Mouse (Mus musculus) 3134 (cell line): ENCODE data around the gene Rbm47.

Source experiments
- DNase-seq: peaks from one replicate; pipeline ENCODE4 v3.0.0-alpha.2; 2011; ENCODE audit warnings: low spot score; ENCODE audit not compliant: insufficient read length; ENCODE audit errors: extremely low read depth

Rbm47 gene

DNA sequence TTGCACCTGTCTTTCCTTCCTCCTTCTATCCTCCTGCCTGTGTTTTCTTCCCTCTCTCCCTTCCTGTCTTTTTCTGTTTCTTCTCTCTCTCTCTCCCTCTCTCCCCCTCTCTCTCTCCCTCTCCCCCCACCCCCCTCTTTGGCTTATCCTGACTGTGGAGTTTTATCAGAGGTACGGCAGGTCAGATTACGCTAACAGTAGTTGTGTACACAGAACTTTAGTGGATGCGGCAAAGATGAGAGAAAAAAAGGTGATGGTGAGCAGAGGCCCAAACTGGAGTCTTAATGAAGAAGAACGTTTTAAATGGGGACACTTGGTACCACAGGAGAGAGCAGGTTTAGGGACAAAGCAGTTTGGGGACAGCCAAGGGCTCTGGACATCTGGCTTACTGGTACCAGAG lies 83.3 kb downstream of the Rbm47 start:
- DNase-seq = no peak

- no peak for DNase-seq
These were observed 84.0 kb downstream of the Rbm47 start for GRCm38 (mm10) chr5:66088902-66089295.

- DNase-seq = peak; percentile 60
These were observed 84.5 kb downstream of the Rbm47 start for GRCm38 (mm10) chr5:66088247-66088901.

- DNase-seq = no peak
These were observed 86.0 kb downstream of the Rbm47 start for GRCm38 (mm10) chr5:66086952-66087351.

DNA sequence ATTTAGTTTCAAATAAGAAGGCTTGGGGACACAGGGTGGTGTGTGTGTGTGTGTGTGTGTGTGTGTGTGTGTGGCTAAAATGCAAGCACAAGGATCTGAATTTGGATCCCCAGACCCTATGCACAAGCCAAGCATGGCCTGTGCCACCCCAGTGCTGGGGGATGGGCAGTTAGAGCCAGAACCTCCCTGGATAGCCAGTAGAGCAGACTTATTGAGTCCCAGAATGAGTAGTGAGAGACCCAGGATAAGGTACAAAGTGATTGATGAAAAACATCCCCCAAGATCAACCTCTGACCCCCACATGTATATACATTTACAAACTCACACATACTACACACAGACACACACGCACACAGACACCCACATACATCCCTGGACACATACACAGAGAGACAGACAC lies 86.6 kb downstream of the Rbm47 start:
- DNase-seq = no peak

GRCm38 (mm10) chr5:66085478-66085877 lies 87.4 kb downstream of the Rbm47 start:
- DNase-seq = no peak

DNA sequence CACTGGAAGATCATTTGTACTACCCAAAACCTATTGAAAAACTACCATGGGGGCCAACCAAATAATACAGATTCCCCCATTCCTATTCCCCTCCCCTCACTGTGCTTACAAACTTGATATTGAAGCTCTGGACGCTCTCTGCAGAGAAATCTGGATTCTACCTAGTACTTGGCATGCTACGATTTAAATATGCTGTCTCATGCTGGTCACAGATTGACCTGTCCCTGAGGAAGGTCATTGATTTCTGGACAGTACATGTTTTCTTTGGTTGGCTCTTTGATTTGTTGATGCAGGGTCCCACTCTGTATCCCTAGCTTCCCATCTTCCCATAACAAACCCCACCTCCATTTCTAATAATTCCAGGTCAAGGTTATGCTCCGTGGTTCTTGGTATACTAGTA lies 88.4 kb downstream of the Rbm47 start:
- DNase-seq = no peak

- DNase-seq = peak; percentile 50
These were observed 89.6 kb downstream of the Rbm47 start for GRCm38 (mm10) chr5:66083350-66083749.

- no peak for DNase-seq
These were observed 90.7 kb downstream of the Rbm47 start for GRCm38 (mm10) chr5:66082229-66082572.

- no peak for DNase-seq
These were observed 91.3 kb downstream of the Rbm47 start for GRCm38 (mm10) chr5:66081443-66082228.

DNA sequence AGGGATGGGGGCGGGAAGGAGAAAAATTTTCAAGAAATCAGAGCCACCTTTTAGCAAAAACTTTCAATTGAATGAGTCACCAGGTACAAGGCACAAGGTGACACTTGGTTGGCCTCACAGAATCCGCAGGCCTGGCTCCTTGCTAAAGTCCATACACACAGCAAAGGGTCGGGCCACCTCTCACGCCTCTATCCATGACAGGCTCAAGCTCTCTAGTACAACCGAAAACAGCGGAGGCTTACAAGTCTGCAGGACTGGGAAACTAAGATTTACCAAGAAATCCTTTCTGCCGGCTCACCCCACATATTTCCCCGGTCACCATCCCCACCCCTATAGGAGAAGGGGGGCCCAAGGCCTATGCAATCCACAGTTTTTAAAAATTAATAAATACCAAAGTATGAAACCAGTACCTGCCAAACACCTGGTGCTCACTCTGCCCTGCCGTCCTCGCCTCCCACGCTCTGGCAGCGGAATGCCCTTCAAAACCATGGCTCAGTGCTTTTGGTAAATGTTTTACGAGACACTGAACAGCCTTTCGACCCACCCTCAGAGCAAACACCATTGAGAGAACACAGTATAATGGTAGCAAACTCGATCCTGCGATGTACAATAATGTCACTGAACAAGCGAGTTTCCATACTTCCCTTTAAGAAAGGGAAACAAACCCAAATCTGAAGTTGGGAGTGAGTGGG lies 92.2 kb downstream of the Rbm47 start:
- DNase-seq = no peak

- no peak for DNase-seq
These were observed 93.3 kb downstream of the Rbm47 start for GRCm38 (mm10) chr5:66079358-66080179.

DNA sequence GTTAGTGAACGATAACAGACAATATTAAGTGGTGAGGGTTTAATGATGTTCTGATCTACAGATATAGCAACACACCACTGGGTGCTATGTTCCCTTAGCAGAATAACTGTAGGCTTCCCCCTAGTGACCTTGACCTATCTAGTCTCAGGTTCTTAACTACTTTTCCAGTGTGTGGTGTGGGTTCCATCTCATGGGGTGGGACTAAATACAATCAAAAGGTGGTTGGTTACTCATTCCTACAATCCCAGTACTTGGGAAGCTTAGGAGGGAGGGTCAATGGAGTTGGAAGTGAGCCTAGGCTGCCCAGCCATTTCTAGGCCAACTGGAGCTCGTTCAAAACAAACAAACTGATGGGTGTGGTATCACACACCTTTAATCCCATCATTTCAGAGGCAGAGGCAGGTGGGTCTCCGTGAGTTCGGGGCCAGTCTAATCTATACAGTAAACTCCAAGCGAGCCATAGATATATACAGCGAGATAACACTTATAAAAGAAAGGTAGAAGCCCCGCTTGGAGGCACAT lies 94.4 kb downstream of the Rbm47 start:
- DNase-seq = no peak

DNA sequence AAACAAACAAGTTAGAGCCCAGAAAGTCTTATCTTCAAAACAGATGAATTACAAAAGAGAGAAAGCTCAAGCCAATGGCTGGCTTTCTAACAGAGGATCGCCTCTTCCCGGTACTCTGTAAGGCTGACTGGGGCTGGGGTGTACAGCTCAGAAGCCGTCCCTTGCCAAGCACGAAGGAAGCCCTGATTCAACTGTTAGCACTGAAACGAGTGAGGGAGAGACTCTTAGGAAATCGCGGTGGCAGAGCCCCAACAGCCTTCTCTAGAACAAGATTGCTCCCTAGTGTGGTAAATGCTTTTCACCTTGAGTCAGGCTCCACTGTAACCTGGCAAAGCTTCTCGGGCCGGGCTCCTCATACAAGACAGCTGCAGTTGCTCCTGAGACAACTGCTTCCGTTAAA lies 95.5 kb downstream of the Rbm47 start:
- DNase-seq = no peak

DNA sequence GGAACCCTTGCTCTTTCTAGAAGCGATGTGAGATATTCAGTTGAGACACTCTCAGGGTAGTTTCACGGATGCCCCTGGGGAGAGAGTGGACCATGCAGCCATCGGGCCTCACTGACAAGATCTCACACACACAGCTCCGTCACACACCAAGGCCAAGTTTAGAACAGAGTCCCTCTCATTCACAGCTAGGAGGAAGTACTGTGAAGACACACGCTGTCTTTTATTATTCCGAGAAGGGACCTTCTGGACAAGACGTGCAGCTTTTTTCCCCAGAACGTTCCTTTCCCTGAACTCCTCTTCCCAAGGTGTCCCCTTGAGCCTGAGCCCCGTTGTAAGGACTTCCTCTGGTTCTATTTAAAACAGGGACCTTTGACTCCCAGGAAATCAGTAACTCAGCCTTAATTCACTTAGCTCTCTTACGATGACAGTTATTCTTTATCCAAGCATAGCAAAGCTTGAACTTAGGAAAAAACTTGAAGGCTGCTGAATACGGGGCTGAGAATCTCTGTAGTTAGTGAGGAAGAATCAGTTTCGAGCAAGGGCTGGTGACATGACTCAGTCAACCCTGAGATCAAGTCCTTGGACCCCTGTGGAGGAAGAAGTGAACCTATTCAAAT lies 96.1 kb downstream of the Rbm47 start:
- DNase-seq = no peak

- DNase-seq = no peak
These were observed 97.0 kb downstream of the Rbm47 start for GRCm38 (mm10) chr5:66075906-66076305.

GRCm38 (mm10) chr5:66075032-66075488 lies 97.9 kb downstream of the Rbm47 start:
- no peak for DNase-seq

GRCm38 (mm10) chr5:66074235-66074634 lies 98.7 kb downstream of the Rbm47 start:
- no peak for DNase-seq

DNA sequence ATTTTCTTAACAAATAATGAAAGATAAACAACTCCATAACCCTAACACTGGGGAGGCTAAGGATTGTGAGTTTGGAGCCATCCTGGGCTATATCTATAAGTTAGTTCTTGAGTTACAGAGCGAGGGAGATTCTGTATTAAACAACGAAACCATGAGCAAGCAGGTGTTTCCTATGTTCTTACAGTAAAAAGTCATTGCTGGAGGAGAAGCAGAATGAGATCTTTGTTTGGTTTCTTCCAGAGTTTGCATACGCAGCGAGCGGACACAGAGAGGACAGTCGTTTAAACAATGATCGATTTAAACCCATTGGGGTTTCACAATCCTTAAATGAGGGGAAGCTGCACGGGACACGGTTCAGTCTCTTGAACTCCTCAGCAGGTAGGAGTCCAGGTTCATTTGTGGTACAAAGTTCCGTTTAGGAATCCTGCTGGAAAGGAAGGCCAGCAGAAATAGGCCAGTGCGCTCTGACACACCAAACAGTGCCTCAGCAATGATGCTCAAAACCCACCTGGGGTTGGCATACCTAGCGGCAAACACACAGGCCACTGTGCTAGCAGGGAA lies 99.2 kb downstream of the Rbm47 start:
- DNase-seq = no peak

GRCm38 (mm10) chr5:66071722-66072121 lies 101.2 kb downstream of the Rbm47 start:
- no peak for DNase-seq
